Mouse (Mus musculus): ENCODE data around the gene Bend5.

GRCm38 (mm10) chr4:111493750-111494404 lies 79.1 kb downstream of the Bend5 start:
- TF ChIP-seq E2F4 (IDR thresholded peaks at IDR 0.05; ENCODE audit: insufficient replicate concordance, low read depth, low read length) (no peak), EP300 (IDR thresholded peaks at IDR 0.05; ENCODE audit: low read length) (no peak), CTCF (conservative IDR thresholded peaks at IDR 0.05 in 1 of 2, IDR thresholded peaks at IDR 0.05 in 1 of 2; ENCODE audit: low read depth in 2 of 2, low read length in 2 of 2) (peak; percentile 43 to 82; a peak in 3 of 4 replicates), POLR2A (IDR thresholded peaks at IDR 0.05; ENCODE audit: low read depth, low read length) (no peak), KAT2A (IDR thresholded peaks at IDR 0.05; ENCODE audit: insufficient replicate concordance, low read length) (no peak), HCFC1 (IDR thresholded peaks at IDR 0.05; ENCODE audit: low read depth, low read length) (no peak), UBTF (IDR thresholded peaks at IDR 0.05; ENCODE audit: low read depth, low read length) (no peak), NELFE (IDR thresholded peaks at IDR 0.05; ENCODE audit: low read depth, low read length) (no peak; the same call in 1 of the 2 replicates), NRF1 (IDR thresholded peaks at IDR 0.05; ENCODE audit: low read depth, low read length) (no peak), USF1 (IDR thresholded peaks at IDR 0.05; ENCODE audit: low read depth, low read length) (no peak), MEF2A (IDR thresholded peaks at IDR 0.05; ENCODE audit: borderline replicate concordance, low read depth, low read length) (no peak), CHD1 (IDR thresholded peaks at IDR 0.05; ENCODE audit: low read depth, low read length) (no peak), JUND (conservative IDR thresholded peaks at IDR 0.05; ENCODE audit: low read depth, low read length) (no peak)

Data from CH12.LX (cell line).